Mouse (Mus musculus): ENCODE data around the gene Phox2a. TPM values are rescaled to one million over a fixed set of nuclear protein-coding genes. Genes with fewer than 3 reads are reported as not detected.

Phox2a gene
- polyA plus RNA-seq, 1 experiment from 2014 or later, result 0.10 TPM

- H3K27me3 ChIP-seq (replicated peaks; ENCODE audit: control insufficient read depth, insufficient read depth, low read length), result no peaks in the 10 kb centered on the region
- ATAC-seq (replicated peaks; ENCODE audit: low FRiP score) (no peak), DNase-seq (ENCODE audit: low spot score) (no peak)
- no peak overlapping the region for H3K27ac ChIP-seq (ENCODE audit: low read depth, low read length)
- H3K36me3 ChIP-seq (ENCODE audit: control insufficient read depth, insufficient read depth, low read length), result no peaks in the 10 kb centered on the region
- H3K9ac ChIP-seq (ENCODE audit: low read depth, low read length), result no peak overlapping the region
- H3K4me2 ChIP-seq, result no peak overlapping the region
- 72% methylated on average over 7 of the region's 7 CpGs for WGBS
- no peaks in the 10 kb centered on the region for H3K4me1 ChIP-seq (replicated peaks; ENCODE audit: control insufficient read depth, insufficient read depth, low read length)
- no peaks in the 10 kb centered on the region for H3K9me3 ChIP-seq (ENCODE audit: control insufficient read depth, low read length)
- no peak overlapping the region for H3K4me3 ChIP-seq (ENCODE audit: low read depth, low read length)
Measured at GRCm38 (mm10) chr7:101869163-101869500, 51.0 kb downstream of the Phox2a start.

- WGBS, result 62% methylated on average over 2 of the region's 2 CpGs
- no peaks in the 10 kb centered on the region for H3K36me3 ChIP-seq (ENCODE audit: control insufficient read depth, insufficient read depth, low read length)
- ATAC-seq (replicated peaks; ENCODE audit: low FRiP score), result no peak
- no peak within 1 kb of the TSS for H3K9ac ChIP-seq (ENCODE audit: low read depth, low read length)
- H3K4me1 ChIP-seq (replicated peaks; ENCODE audit: control insufficient read depth, insufficient read depth, low read length), result no peaks in the 10 kb centered on the region
- H3K27me3 ChIP-seq (replicated peaks; ENCODE audit: control insufficient read depth, insufficient read depth, low read length), result no peaks in the 10 kb centered on the region
- no peak within 1 kb of the TSS for H3K4me3 ChIP-seq (ENCODE audit: low read depth, low read length)
- no peak within 1 kb of the TSS for H3K27ac ChIP-seq (ENCODE audit: low read depth, low read length)
- no peak for DNase-seq (ENCODE audit: low spot score)
- no peaks in the 10 kb centered on the region for H3K9me3 ChIP-seq (ENCODE audit: control insufficient read depth, low read length)
- H3K4me2 ChIP-seq, result no peak within 1 kb of the TSS
Measured at GRCm38 (mm10) chr7:101870629-101871028, 52.5 kb downstream of the Phox2a start, which contains the start of gene Folr1. TSS of gene Folr1 (minus strand) at chr7:101870788.

- H3K36me3 ChIP-seq (ENCODE audit: control insufficient read depth, insufficient read depth, low read length), result no peaks in the 10 kb centered on the region
- no peak overlapping the region for H3K4me2 ChIP-seq
- no peak overlapping the region for H3K27ac ChIP-seq (ENCODE audit: low read depth, low read length)
- no peaks in the 10 kb centered on the region for H3K27me3 ChIP-seq (replicated peaks; ENCODE audit: control insufficient read depth, insufficient read depth, low read length)
- no peak overlapping the region for H3K9ac ChIP-seq (ENCODE audit: low read depth, low read length)
- no peaks in the 10 kb centered on the region for H3K4me1 ChIP-seq (replicated peaks; ENCODE audit: control insufficient read depth, insufficient read depth, low read length)
- ATAC-seq (replicated peaks; ENCODE audit: low FRiP score) (no peak), DNase-seq (ENCODE audit: low spot score) (no peak)
- H3K9me3 ChIP-seq (ENCODE audit: control insufficient read depth, low read length), result no peaks in the 10 kb centered on the region
- WGBS, result 59% methylated on average over 3 of the region's 3 CpGs
- no peak overlapping the region for H3K4me3 ChIP-seq (ENCODE audit: low read depth, low read length)
Measured at GRCm38 (mm10) chr7:101871296-101871695, 53.2 kb downstream of the Phox2a start.

Other genes starting within 250 kb of the Phox2a start
- gene Art2b, start 232.7 kb upstream of the Phox2a start, polyA plus RNA-seq (2014; fragmentation: Nextera tagmentation; extraction: Ambion mirVana), result not detected in 2 replicates
- gene Clpb, start 154.7 kb upstream of the Phox2a start, polyA plus RNA-seq (2014; fragmentation: Nextera tagmentation; extraction: Ambion mirVana), result 51.3 and 54.7 TPM in 2 replicates
- gene Inppl1, start 19.9 kb downstream of the Phox2a start, polyA plus RNA-seq (2014; fragmentation: Nextera tagmentation; extraction: Ambion mirVana), result 22.3 and 23.4 TPM in 2 replicates
- gene Folr2, start 38.9 kb downstream of the Phox2a start, polyA plus RNA-seq (2014; fragmentation: Nextera tagmentation; extraction: Ambion mirVana), result 3.3 and 3.9 TPM in 2 replicates
- gene Anapc15, start 45.4 kb downstream of the Phox2a start, polyA plus RNA-seq (2014; fragmentation: Nextera tagmentation; extraction: Ambion mirVana), result 94.7 and 96.2 TPM in 2 replicates
- gene Folr1, start 52.5 kb downstream of the Phox2a start, polyA plus RNA-seq (2014; fragmentation: Nextera tagmentation; extraction: Ambion mirVana), result 0.27 and 0.42 TPM in 2 replicates
- gene Lamtor1, start 87.6 kb downstream of the Phox2a start, polyA plus RNA-seq (2014; fragmentation: Nextera tagmentation; extraction: Ambion mirVana), result 119 and 124 TPM in 2 replicates
- gene Tomt, start 88.0 kb downstream of the Phox2a start, polyA plus RNA-seq (2014; fragmentation: Nextera tagmentation; extraction: Ambion mirVana), result 0.71 and 0.75 TPM in 2 replicates
- 5.5 and 6.4 TPM in 2 replicates for gene Lrrc51, start 115.6 kb downstream of the Phox2a start, polyA plus RNA-seq (2014; fragmentation: Nextera tagmentation; extraction: Ambion mirVana)
- 66.2 and 66.3 TPM in 2 replicates for gene Numa1, start 115.8 kb downstream of the Phox2a start, polyA plus RNA-seq (2014; fragmentation: Nextera tagmentation; extraction: Ambion mirVana)
- gene Il18bp, start 200.4 kb downstream of the Phox2a start, polyA plus RNA-seq (2014; fragmentation: Nextera tagmentation; extraction: Ambion mirVana), result 2.4 and 3.9 TPM in 2 replicates
- 16.4 and 16.7 TPM in 2 replicates for gene Rnf121, start 247.2 kb downstream of the Phox2a start, polyA plus RNA-seq (2014; fragmentation: Nextera tagmentation; extraction: Ambion mirVana)
- 19.5 and 24.6 TPM in 2 replicates for gene Xndc1, start 247.2 kb downstream of the Phox2a start, polyA plus RNA-seq (2014; fragmentation: Nextera tagmentation; extraction: Ambion mirVana)
- 0.71 and 0.81 TPM in 2 replicates for gene Xntrpc, start 247.4 kb downstream of the Phox2a start, polyA plus RNA-seq (2014; fragmentation: Nextera tagmentation; extraction: Ambion mirVana)